Mouse (Mus musculus): ENCODE results near the gene Ptprg.

Ptprg gene

DNA sequence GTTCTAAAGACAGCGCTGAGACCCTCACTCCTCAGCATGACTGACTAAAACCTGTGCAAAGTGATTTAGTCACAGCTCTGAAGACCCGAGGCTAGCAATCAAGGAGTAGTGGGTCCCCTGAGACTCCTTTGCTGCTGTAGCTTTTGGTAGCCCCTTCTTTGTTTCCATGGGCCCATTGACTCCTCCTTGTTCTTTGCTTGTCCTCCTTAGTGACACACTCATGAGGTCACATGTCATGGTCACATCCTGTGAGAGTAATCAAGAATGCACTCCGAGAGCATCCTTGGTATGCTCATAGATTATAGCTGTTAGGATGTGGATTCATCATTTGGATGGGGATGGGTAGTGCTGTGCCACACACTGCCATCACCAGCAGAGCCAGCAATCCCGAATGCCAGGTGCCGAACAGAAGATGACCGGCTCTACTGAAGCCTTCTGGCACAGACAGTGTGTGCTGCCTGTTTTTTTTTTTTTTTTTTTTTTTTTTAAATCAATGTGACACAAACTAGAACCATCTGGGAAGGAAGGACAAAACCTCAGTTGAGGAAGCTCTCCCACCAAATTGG, 64.9 kb downstream of the Ptprg start:
- DNase-seq (ENCODE audit: low spot score) = no peak

- DNase-seq (ENCODE audit: low spot score) = no peak
These were observed 66.3 kb downstream of the Ptprg start for GRCm38 (mm10) chr14:11619606-11620005.

GRCm38 (mm10) chr14:11620314-11620713, 67.0 kb downstream of the Ptprg start:
- DNase-seq (ENCODE audit: low spot score) = no peak

- no peak for DNase-seq (ENCODE audit: low spot score)
These were observed 67.7 kb downstream of the Ptprg start for GRCm38 (mm10) chr14:11620962-11621568.

- DNase-seq (ENCODE audit: low spot score) = no peak
These were observed 70.2 kb downstream of the Ptprg start for GRCm38 (mm10) chr14:11623576-11623975.

DNA sequence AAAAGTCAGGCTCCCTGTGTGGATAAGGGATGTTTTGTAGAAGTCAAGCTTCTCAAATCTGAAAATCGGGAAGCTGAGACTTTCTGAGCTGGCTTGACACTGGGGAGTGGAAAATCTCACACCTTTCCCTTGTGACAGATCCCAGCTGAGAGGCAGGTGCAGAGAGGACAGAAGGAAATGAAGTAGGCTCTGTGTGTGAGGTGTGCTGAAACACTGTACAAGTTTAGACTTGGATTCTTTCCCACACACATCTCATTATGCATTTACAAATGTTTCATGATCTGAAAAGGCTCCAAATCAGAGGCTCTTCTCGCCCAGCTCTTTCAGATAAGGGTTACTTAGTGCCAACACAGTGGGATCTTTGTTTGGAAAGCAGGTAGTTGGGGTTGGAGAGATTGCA, 77.4 kb downstream of the Ptprg start:
- no peak for DNase-seq (ENCODE audit: low spot score)

DNA sequence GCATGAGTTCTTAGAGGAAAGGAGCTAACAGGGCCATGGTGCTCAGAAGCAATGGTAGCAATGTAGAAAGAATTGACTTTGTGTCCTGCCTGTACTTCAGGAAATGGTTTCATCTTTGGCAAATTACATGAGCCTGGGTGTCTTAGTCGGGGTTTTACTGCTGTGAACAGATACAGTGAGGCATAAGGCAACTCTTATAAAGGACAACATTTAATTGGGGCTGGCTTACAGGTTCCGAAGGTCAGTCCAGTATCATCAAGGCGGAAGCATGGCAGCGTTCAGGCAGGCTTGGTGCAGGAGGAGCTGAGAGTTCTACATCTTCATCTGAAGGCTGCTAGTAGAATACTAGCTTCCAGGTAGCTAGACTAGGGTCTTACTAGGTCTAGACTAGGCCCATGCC, 78.2 kb downstream of the Ptprg start:
- DNase-seq (ENCODE audit: low spot score) = no peak

- DNase-seq (ENCODE audit: low spot score) = no peak
These were observed 84.3 kb downstream of the Ptprg start for GRCm38 (mm10) chr14:11637673-11638072.

GRCm38 (mm10) chr14:11639366-11639765, 86.0 kb downstream of the Ptprg start:
- DNase-seq (ENCODE audit: low spot score) = no peak

- DNase-seq (ENCODE audit: low spot score) = no peak
These were observed 87.0 kb downstream of the Ptprg start for GRCm38 (mm10) chr14:11640372-11640771.

GRCm38 (mm10) chr14:11640996-11641395, 87.7 kb downstream of the Ptprg start:
- DNase-seq (ENCODE audit: low spot score) = no peak

DNA sequence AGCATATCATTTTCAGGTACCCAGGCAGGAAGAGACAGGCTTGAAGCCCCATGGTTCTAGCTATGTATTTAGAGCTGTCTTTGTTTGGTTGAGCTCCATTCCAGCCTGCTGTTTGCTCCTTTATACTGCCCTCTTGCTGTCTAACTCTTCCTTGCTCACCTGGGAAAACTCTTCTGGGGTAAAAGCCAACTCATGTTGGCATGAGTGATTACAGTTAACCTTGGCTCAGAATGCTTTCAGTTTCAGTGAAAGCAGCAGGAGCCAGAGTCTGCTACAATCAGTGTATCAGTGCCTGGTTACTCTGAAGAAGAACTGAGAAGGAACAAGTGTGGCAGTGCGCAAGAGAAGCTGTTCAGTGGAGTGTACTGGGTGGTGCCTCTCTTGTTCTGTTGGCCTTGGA, 89.6 kb downstream of the Ptprg start:
- no peak for DNase-seq (ENCODE audit: low spot score)

DNA sequence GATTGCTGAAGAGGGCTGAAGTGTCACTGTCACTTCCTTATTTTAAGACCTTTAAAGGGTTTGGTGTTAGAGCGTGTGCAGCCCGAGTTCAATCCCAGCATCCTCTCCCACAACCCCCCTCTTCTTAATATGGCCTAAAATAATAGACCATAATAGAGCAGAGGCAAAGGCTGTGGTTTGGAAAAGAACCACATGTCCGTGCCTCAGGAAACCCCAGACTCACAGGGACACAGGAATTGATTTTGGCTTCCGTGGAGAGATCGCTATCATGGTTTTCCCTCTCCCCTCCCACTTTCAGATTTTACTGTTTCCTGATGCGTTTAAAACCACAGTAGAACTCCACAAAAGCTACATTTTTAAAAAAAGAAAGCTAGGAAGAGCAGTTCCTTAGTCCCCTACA, 104.0 kb downstream of the Ptprg start:
- no peak for DNase-seq (ENCODE audit: low spot score)

DNA sequence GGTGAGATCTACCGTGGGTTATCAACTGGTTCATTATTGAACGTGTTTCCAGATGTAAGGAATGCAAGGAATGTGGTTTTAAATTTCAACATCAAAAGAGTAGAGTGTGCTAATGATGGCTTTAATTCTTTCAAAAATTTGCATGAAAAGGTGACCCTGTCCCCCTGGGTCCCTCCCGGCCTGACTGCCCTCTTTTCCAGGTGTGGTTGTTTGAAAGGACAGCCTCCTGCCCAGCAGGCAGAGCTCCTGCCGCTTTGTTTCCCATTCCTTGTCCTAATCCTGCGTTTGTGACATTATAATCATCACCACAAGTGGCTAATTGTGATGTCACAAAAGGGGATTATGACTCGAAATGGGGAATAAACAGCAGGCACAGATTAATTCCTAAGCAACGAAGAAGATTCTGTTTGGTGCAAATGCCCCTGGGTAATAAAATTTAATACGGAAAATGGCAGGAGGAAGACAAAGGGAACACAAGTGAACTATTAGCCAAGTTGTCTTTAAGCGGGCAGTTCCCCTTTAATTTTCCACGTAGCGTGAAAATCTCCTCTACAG, 110.4 kb downstream of the Ptprg start:
- DNase-seq (ENCODE audit: low spot score) = no peak

GRCm38 (mm10) chr14:11664302-11664701, 111.0 kb downstream of the Ptprg start:
- no peak for DNase-seq (ENCODE audit: low spot score)

DNA sequence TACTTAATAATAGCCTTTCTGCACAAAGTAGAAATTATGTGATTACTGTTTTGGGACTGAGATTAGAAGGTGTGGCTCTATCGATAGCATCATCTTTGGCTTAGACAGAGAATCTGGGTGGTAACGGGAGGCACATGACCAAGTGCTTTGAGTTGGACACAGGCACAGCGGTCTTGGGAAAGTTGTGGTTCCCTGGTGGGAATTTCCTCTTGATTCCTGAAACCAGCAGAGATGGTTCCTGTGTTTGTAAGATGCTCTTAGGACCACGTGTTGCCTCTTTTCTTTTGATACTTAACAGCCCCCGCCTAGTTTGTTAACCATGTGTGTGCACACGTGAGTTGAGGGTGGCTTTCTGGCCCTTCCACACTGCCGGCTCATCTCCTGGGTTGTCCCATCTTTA, 111.7 kb downstream of the Ptprg start:
- DNase-seq (ENCODE audit: low spot score) = no peak

DNA sequence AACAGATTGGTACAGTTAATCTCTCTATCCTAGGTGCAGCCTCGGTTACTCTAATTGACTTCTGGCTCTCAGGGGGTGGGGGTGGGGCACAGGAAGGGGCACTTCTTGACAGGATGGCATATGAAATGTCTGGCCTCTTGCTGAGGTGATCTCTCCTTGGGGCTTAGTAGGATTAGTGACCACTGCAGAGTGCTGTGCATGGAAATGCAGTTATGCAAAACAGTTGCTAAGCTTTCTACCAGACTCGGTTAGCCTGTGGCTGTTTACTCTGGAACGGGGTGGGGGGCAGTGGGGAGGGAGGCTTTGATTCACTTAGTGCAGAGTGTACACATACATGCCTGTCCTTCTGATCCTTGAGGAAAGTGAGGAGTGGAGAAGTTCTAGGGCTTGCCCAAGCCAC, 114.4 kb downstream of the Ptprg start:
- no peak for DNase-seq (ENCODE audit: low spot score)

GRCm38 (mm10) chr14:11670847-11671246, 117.5 kb downstream of the Ptprg start:
- no peak for DNase-seq (ENCODE audit: low spot score)

DNA sequence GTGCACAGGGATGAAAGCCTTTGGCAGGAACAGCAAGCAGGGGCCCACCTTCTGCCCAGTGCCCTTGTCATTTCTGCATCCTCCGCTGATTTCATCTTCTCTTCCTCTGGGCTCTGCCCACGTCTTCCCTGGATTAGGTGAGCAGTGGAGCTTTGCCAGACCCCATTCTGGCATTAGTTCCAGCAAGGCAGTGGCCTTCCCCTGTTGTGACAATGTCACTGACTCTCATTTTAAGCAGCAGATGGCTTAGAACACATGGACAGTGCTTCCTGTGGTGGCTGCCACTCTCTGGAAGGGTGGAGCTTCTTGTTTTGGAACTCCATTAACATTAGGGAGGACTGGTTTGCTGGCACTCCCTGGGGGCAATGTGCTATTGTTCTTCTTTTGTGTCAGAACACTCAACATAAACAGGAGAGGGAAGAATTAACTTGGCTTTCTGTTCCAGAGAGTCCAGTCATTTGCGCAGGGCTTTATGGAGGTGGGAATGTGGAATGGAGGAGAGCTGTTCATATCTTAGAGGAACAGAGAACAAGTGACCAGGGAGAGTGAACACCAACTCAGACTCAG, 119.7 kb downstream of the Ptprg start:
- no peak for DNase-seq (ENCODE audit: low spot score)

GRCm38 (mm10) chr14:11678201-11678600, 124.9 kb downstream of the Ptprg start:
- DNase-seq (ENCODE audit: low spot score) = no peak

- no peak for DNase-seq (ENCODE audit: low spot score)
These were observed 126.4 kb downstream of the Ptprg start for GRCm38 (mm10) chr14:11679741-11680140.

- DNase-seq (ENCODE audit: low spot score) = no peak
These were observed 127.3 kb downstream of the Ptprg start for GRCm38 (mm10) chr14:11680621-11681020.

GRCm38 (mm10) chr14:11682441-11682840, 129.1 kb downstream of the Ptprg start:
- no peak for DNase-seq (ENCODE audit: low spot score)
